Mouse (Mus musculus) embryonic facial prominence, embryonic 14.5 days (tissue): ENCODE results near the gene Hspb11. TPM values are rescaled to one million over a fixed set of nuclear protein-coding genes. Genes with fewer than 3 reads are reported as not detected.

ENCODE experiments used
- ATAC-seq: fragments of 200-750 bp; cut with Nextera tagmentation; 2 replicates; pipeline ENCODE4 v1.8.0; 2017; ENCODE audit warnings: low read depth, moderate number of reproducible peaks, moderate TSS enrichment
- DNase-seq: peaks from one replicate; pipeline ENCODE4 v3.0.0-alpha.2; 2015; ENCODE audit warnings: low spot score
- H3K27ac ChIP-seq: fragments of 300-500 bp; sonication (generic); replicated peaks from 2 replicates; pipeline ENCODE4 v1.5.1; 2014; ENCODE audit warnings: low read depth, mild to moderate bottlenecking, low read length, moderate library complexity
- H3K27me3 ChIP-seq: fragments of 300-500 bp; sonication (generic); replicated peaks from 2 replicates; pipeline ENCODE4 v1.6.1; 2014; ENCODE audit warnings: low read length; ENCODE audit not compliant: control insufficient read depth, insufficient read depth
- H3K36me3 ChIP-seq: fragments of 300-500 bp; sonication (generic); 2 replicates; pipeline ENCODE4 v1.6.1; 2014; ENCODE audit warnings: low read length, mixed read lengths; ENCODE audit not compliant: control insufficient read depth, insufficient read depth
- H3K4me1 ChIP-seq: fragments of 300-500 bp; sonication (generic); 2 replicates; pipeline ENCODE4 v1.6.1; 2014; ENCODE audit warnings: antibody characterized with exemption, low read length; ENCODE audit not compliant: control insufficient read depth, insufficient read depth
- H3K4me2 ChIP-seq: fragments of 300-500 bp; sonication (generic); 2 replicates; pipeline ENCODE4 v1.6.1; 2014; ENCODE audit warnings: low read depth, mild to moderate bottlenecking, low read length, moderate library complexity, mixed read lengths
- H3K4me3 ChIP-seq: fragments of 300-500 bp; sonication (generic); 2 replicates; pipeline ENCODE4 v1.5.1; 2014; ENCODE audit warnings: low read depth, mild to moderate bottlenecking, low read length
- H3K9ac ChIP-seq: fragments of 300-500 bp; sonication (generic); 2 replicates; pipeline ENCODE4 v1.6.1; 2014; ENCODE audit warnings: low read depth, mild to moderate bottlenecking, low read length, moderate library complexity, mixed read lengths
- H3K9me3 ChIP-seq: fragments of 300-500 bp; sonication (generic); 2 replicates; pipeline ENCODE4 v1.6.1; 2016; ENCODE audit warnings: low read length; ENCODE audit not compliant: control insufficient read depth
- WGBS: fragments of 180-500 bp; shearing (Covaris S2); extraction: QIAGEN DNeasy Blood & Tissue Kit; methylation state at CpG from one replicate; pipeline ENCODE4 v1.1.7; 2014; 5-methylcytosine and 5-hydroxymethylcytosine counted together
- polyA plus RNA-seq: library from polyadenylated mRNA; unstranded; fragments of >200 nt; fragmentation: Nextera tagmentation; extraction: Ambion mirVana; gene quantifications from 2 replicates; pipeline ENCODE4 v1.2.1, GENCODE M21; 2014

Gene Hspb11
- polyA plus RNA-seq, 1 experiment from 2014 or later = 50.6 TPM

- no peaks in the 10 kb centered on the region for H3K27me3 ChIP-seq
- DNase-seq (peak; percentile 31), ATAC-seq (no peak)
- H3K36me3 ChIP-seq = peaks cover 44% of the 10 kb centered on the region
- no peak overlapping the region for H3K9ac ChIP-seq
- H3K4me3 ChIP-seq = no peak overlapping the region
- no peak overlapping the region for H3K27ac ChIP-seq
- WGBS = 48% methylated on average over 1 of the region's 1 CpGs
- peaks cover 3% of the 10 kb centered on the region; the same call in 1 of the 2 replicates for H3K4me1 ChIP-seq
- no peak overlapping the region for H3K4me2 ChIP-seq
- H3K9me3 ChIP-seq = no peaks in the 10 kb centered on the region
Measured at GRCm38 (mm10) chr4:107246040-107246439, 7.4 kb upstream of the Hspb11 start.

GRCm38 (mm10) chr4:107247110-107247509 is 6.3 kb upstream of the Hspb11 start:
- Histone ChIP-seq H3K36me3 (peaks cover 34% of the 10 kb centered on the region), H3K27ac (no peak overlapping the region), H3K9ac (no peak overlapping the region), H3K4me2 (no peak overlapping the region), H3K9me3 (no peaks in the 10 kb centered on the region), H3K27me3 (no peaks in the 10 kb centered on the region), H3K4me1 (peaks cover 11% of the 10 kb centered on the region), H3K4me3 (no peak overlapping the region)
- WGBS = 71% methylated on average over 9 of the region's 9 CpGs
- no peak for DNase-seq
- ATAC-seq = no peak

- H3K4me1 ChIP-seq = peaks cover 15% of the 10 kb centered on the region
- H3K4me2 ChIP-seq = no peak overlapping the region
- no peak overlapping the region for H3K9ac ChIP-seq
- no peak overlapping the region for H3K4me3 ChIP-seq
- 80% methylated on average over 3 of the region's 3 CpGs for WGBS
- ATAC-seq = no peak
- H3K9me3 ChIP-seq = no peaks in the 10 kb centered on the region
- peaks cover 29% of the 10 kb centered on the region for H3K36me3 ChIP-seq
- no peak for DNase-seq
- H3K27ac ChIP-seq = no peak overlapping the region
- no peaks in the 10 kb centered on the region for H3K27me3 ChIP-seq
Measured at GRCm38 (mm10) chr4:107248061-107248460, 5.3 kb upstream of the Hspb11 start.

- DNase-seq = peak; percentile 30
- peaks cover 15% of the 10 kb centered on the region for H3K4me1 ChIP-seq
Measured at GRCm38 (mm10) chr4:107249471-107249870, 3.9 kb upstream of the Hspb11 start.

GRCm38 (mm10) chr4:107250494-107250893 is 2.9 kb upstream of the Hspb11 start:
- Histone ChIP-seq H3K9me3 (no peaks in the 10 kb centered on the region), H3K27me3 (no peaks in the 10 kb centered on the region), H3K27ac (no peak overlapping the region), H3K4me1 (peaks cover 12% of the 10 kb centered on the region), H3K9ac (no peak overlapping the region), H3K4me3 (no peak overlapping the region), H3K36me3 (0 out of 2 replicates have a peak, but pooled peaks cover 7% of the 10 kb centered on the region), H3K4me2 (no peak overlapping the region)
- DNase-seq (peak; percentile 79), ATAC-seq (no peak)
- 17% methylated on average over 4 of the region's 4 CpGs for WGBS

More at GRCm38 (mm10) chr4:107249471-107249870, 3.9 kb upstream of the Hspb11 start:
- no peak for ATAC-seq
- H3K36me3 ChIP-seq = peaks cover 18% of the 10 kb centered on the region; the same call in 1 of the 2 replicates
- H3K9ac ChIP-seq = no peak overlapping the region
- no peaks in the 10 kb centered on the region for H3K9me3 ChIP-seq
- no peaks in the 10 kb centered on the region for H3K27me3 ChIP-seq
- H3K4me2 ChIP-seq = no peak overlapping the region
- WGBS = 72% methylated on average over 2 of the region's 2 CpGs
- H3K27ac ChIP-seq = no peak overlapping the region
- H3K4me3 ChIP-seq = no peak overlapping the region

GRCm38 (mm10) chr4:107252522-107252921 is 871 bp upstream of the Hspb11 start:
- Histone ChIP-seq H3K4me1 (peaks cover 12% of the 10 kb centered on the region), H3K9me3 (no peaks in the 10 kb centered on the region), H3K27ac (peak overlapping the region; percentile 72), H3K27me3 (no peaks in the 10 kb centered on the region), H3K36me3 (no peaks in the 10 kb centered on the region), H3K9ac (peak overlapping the region; percentile 89), H3K4me2 (peak overlapping the region; percentile 79), H3K4me3 (peak overlapping the region; percentile 89)
- DNase-seq = no peak
- WGBS = under 1% methylated on average over 11 of the region's 11 CpGs
- ATAC-seq = no peak

- no peaks in the 10 kb centered on the region for H3K9me3 ChIP-seq
- DNase-seq (no peak), ATAC-seq (no peak)
- H3K27ac ChIP-seq = 0 out of 2 replicates have a peak overlapping the region, but pooled peaks have one; percentile 86
- H3K4me3 ChIP-seq = peak overlapping the region; percentile 89
- WGBS = 19% methylated on average over 3 of the region's 3 CpGs
- H3K27me3 ChIP-seq = no peaks in the 10 kb centered on the region
- H3K9ac ChIP-seq = peak overlapping the region; percentile 89
- peaks cover 12% of the 10 kb centered on the region for H3K4me1 ChIP-seq
- no peaks in the 10 kb centered on the region for H3K36me3 ChIP-seq
- peak overlapping the region; percentile 59 for H3K4me2 ChIP-seq
Measured at GRCm38 (mm10) chr4:107254414-107254813, 1.0 kb downstream of the Hspb11 start.

- 51% methylated on average over 4 of the region's 4 CpGs for WGBS
- Histone ChIP-seq H3K4me3 (no peak overlapping the region), H3K27me3 (no peaks in the 10 kb centered on the region), H3K9me3 (peaks cover under 1% of the 10 kb centered on the region; the same call in 1 of the 2 replicates), H3K4me1 (no peaks in the 10 kb centered on the region), H3K4me2 (no peak overlapping the region), H3K27ac (no peak overlapping the region), H3K9ac (no peak overlapping the region), H3K36me3 (peaks cover 13% of the 10 kb centered on the region)
- DNase-seq (no peak), ATAC-seq (no peak)
Measured at GRCm38 (mm10) chr4:107260001-107260400, 6.6 kb downstream of the Hspb11 start.

- Histone ChIP-seq H3K27ac (no peak overlapping the region), H3K4me2 (no peak overlapping the region), H3K27me3 (no peaks in the 10 kb centered on the region), H3K9ac (no peak overlapping the region), H3K4me3 (no peak overlapping the region), H3K9me3 (no peaks in the 10 kb centered on the region), H3K4me1 (no peaks in the 10 kb centered on the region), H3K36me3 (peaks cover 26% of the 10 kb centered on the region; the same call in 1 of the 2 replicates)
- no peak for DNase-seq
- WGBS = 75% methylated on average over 4 of the region's 4 CpGs
- ATAC-seq = no peak
Measured at GRCm38 (mm10) chr4:107273683-107274082, 20.3 kb downstream of the Hspb11 start.
